In the genomic region with DNA sequence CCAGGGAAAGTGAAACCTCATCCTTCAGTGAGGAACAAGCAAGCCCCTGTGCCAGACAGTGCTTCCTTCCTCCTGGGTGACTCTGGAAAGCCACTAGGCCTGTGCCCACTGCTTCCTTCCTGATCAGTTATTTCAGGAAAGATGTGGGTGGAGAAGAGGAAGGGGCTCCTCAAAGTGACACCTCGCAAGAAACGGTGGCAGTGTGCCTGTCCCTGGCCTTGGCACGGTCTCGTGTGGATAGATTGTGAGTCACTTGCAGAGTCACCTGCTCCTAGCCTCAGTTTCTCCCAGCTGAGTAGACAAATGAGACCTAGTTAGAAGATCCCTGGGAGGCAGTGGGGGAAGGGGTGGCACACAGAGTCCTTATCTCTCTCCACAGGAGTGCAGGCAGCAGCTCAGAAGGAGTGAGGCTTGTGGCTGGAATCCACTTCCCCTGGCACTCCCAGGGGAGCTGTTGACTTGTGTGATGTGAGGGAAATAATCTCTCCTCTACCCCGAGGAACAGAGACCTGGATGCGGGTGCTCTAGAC, we compare ENCODE assay signal across 8 mouse cellular contexts. TPM values are rescaled to one million over a fixed set of nuclear protein-coding genes. Genes with fewer than 3 reads are reported as not detected.
DNase-seq lines count a peak whose midpoint lies in the region; ATAC-seq and TF ChIP-seq lines count a peak whose summit lies in the region.

No protein-coding gene starts in this region.

- DNase-seq in midbrain, embryonic 14.5 days = no peak
- peak; percentile 34 to 54 for DNase-seq in cerebellum, postnatal 10 days
- peak; percentile 56 for DNase-seq in heart, postnatal 14 days
- peak; percentile 32 to 50 for DNase-seq in left cerebral cortex, adult 2 months (ENCODE audit: extremely low spot score in 1 of 2, low spot score in 2 of 2)
- DNase-seq in lung, postnatal 4 days = peak; percentile 69 to 77
- peak; percentile 52 for DNase-seq in telencephalon, adult 2 months (ENCODE audit: low read depth, low spot score)
- no peak for DNase-seq in gastrocnemius, postnatal 4 days (ENCODE audit: low spot score in 2 of 2)

- no peak for ATAC-seq in midbrain, embryonic 12.5 days (ENCODE audit: low FRiP score, low read depth)
- no peak for ATAC-seq in midbrain, embryonic 14.5 days (ENCODE audit: low FRiP score, low TSS enrichment)

- H3K4me3 ChIP-seq in midbrain, embryonic 12.5 days = no peak overlapping the region
- H3K4me3 ChIP-seq in midbrain, embryonic 14.5 days (replicated peaks; ENCODE audit: low read depth, low read length) = no peak overlapping the region
- H3K4me3 ChIP-seq in left cerebral cortex, adult 2 months = no peak overlapping the region

- H3K27ac ChIP-seq in midbrain, embryonic 12.5 days (replicated peaks) = 0 out of 2 replicates have a peak overlapping the region, but pooled peaks have one; percentile 25
- H3K27ac ChIP-seq in midbrain, embryonic 14.5 days (replicated peaks; ENCODE audit: low read depth, low read length) = no peak overlapping the region
- peak overlapping the region; percentile 73 for H3K27ac ChIP-seq in left cerebral cortex, adult 2 months

- no peaks in the 10 kb centered on the region for H3K9me3 ChIP-seq in midbrain, embryonic 12.5 days
- no peaks in the 10 kb centered on the region for H3K9me3 ChIP-seq in midbrain, embryonic 14.5 days (ENCODE audit: control insufficient read depth, low read length)

- TF ChIP-seq CTCF in left cerebral cortex, adult 2 months (IDR thresholded peaks at IDR 0.05) = no peak

- no peaks in the 10 kb centered on the region for H3K27me3 ChIP-seq in midbrain, embryonic 12.5 days
- H3K27me3 ChIP-seq in midbrain, embryonic 14.5 days (ENCODE audit: control insufficient read depth, insufficient read depth, low read length) = no peaks in the 10 kb centered on the region

- 68% methylated on average over 6 of the region's 6 CpGs for WGBS in midbrain, embryonic 12.5 days
- WGBS in midbrain, embryonic 14.5 days = 74% methylated on average over 6 of the region's 6 CpGs

- intact Hi-C loops in heart, postnatal 14 days (cut with DNase I) = no loop called here
- intact Hi-C loops in left cerebral cortex, adult 2 months (cut with DNase I) = no loop called here

- peaks cover 10% of the 10 kb centered on the region for H3K4me1 ChIP-seq in midbrain, embryonic 12.5 days
- H3K4me1 ChIP-seq in midbrain, embryonic 14.5 days (ENCODE audit: control insufficient read depth, insufficient read depth, low read length) = 0 out of 2 replicates have a peak, but pooled peaks cover 3% of the 10 kb centered on the region

- peaks cover 3% of the 10 kb centered on the region; the same call in 1 of the 2 replicates for H3K36me3 ChIP-seq in midbrain, embryonic 12.5 days
- H3K36me3 ChIP-seq in midbrain, embryonic 14.5 days (ENCODE audit: control insufficient read depth, insufficient read depth, low read length) = 0 out of 2 replicates have a peak, but pooled peaks cover 3% of the 10 kb centered on the region

- no peak overlapping the region for H3K4me2 ChIP-seq in midbrain, embryonic 12.5 days (replicated peaks)
- H3K4me2 ChIP-seq in midbrain, embryonic 14.5 days (ENCODE audit: low read length) = no peak overlapping the region

- no peak overlapping the region for H3K9ac ChIP-seq in midbrain, embryonic 12.5 days (replicated peaks)
- H3K9ac ChIP-seq in midbrain, embryonic 14.5 days (replicated peaks; ENCODE audit: low read length) = no peak overlapping the region

RNA-seq across cellular contexts. Expression of a gene that starts 35.0 kb away (rescaled TPM):
- polyA plus RNA-seq in midbrain, embryonic 12.5 days (2016; fragmentation: Nextera tagmentation; extraction: Ambion mirVana) = 3.2 and 3.9 TPM in 2 replicates
- 5.4 and 5.6 TPM in 2 replicates for polyA plus RNA-seq in midbrain, embryonic 14.5 days (2014; fragmentation: Nextera tagmentation; extraction: Ambion mirVana)
- total RNA-seq in heart, postnatal 14 days (2021) = 10 to 100 TPM; 17.8 to 19.1 TPM
- 1 to 10 TPM; 1.7 to 1.9 TPM for total RNA-seq in left cerebral cortex, adult 2 months (2021)
- total RNA-seq in gastrocnemius, postnatal 4 days (2021) = 1 to 10 TPM; 4.9 to 5.6 TPM

RNA-seq across cellular contexts. Expression of a gene that starts 42.6 kb away (rescaled TPM):
- 156 and 168 TPM in 2 replicates for polyA plus RNA-seq in midbrain, embryonic 12.5 days (2016; fragmentation: Nextera tagmentation; extraction: Ambion mirVana)
- 171 and 208 TPM in 2 replicates for polyA plus RNA-seq in midbrain, embryonic 14.5 days (2014; fragmentation: Nextera tagmentation; extraction: Ambion mirVana)
- total RNA-seq in heart, postnatal 14 days (2021) = 10 to 100 TPM; 79.8 to 92.2 TPM
- 100 to 1,000 TPM; 133 to 135 TPM for total RNA-seq in left cerebral cortex, adult 2 months (2021)
- 10 to 100 TPM; 24.5 to 29.2 TPM for total RNA-seq in gastrocnemius, postnatal 4 days (2021)

RNA-seq across cellular contexts. Expression of a gene that starts 52.9 kb away (rescaled TPM):
- 65.1 and 69.6 TPM in 2 replicates for polyA plus RNA-seq in midbrain, embryonic 12.5 days (2016; fragmentation: Nextera tagmentation; extraction: Ambion mirVana)
- 33.5 and 38.8 TPM in 2 replicates for polyA plus RNA-seq in midbrain, embryonic 14.5 days (2014; fragmentation: Nextera tagmentation; extraction: Ambion mirVana)
- 10 to 100 TPM; 82.1 to 85.3 TPM for total RNA-seq in heart, postnatal 14 days (2021)
- total RNA-seq in left cerebral cortex, adult 2 months (2021) = 10 to 100 TPM; 22.4 to 24.2 TPM
- 10 to 100 TPM; 27.7 to 29.4 TPM for total RNA-seq in gastrocnemius, postnatal 4 days (2021)

RNA-seq across cellular contexts. Expression of a gene that starts 58.8 kb away (rescaled TPM):
- polyA plus RNA-seq in midbrain, embryonic 12.5 days (2016; fragmentation: Nextera tagmentation; extraction: Ambion mirVana) = 109 and 113 TPM in 2 replicates
- 14.2 and 27.5 TPM in 2 replicates for polyA plus RNA-seq in midbrain, embryonic 14.5 days (2014; fragmentation: Nextera tagmentation; extraction: Ambion mirVana)
- total RNA-seq in heart, postnatal 14 days (2021) = 1 to 10 TPM; 4.4 to 8.5 TPM
- total RNA-seq in left cerebral cortex, adult 2 months (2021) = 1 to 10 TPM; 2.5 to 3.0 TPM
- total RNA-seq in gastrocnemius, postnatal 4 days (2021) = 10 to 100 TPM; 22.2 to 24.0 TPM

Comparison
In these comparisons a context has a peak if more than half of its experiments do, and no peak if none do; other contexts are left out.
1. DNase-seq: peak in cerebellum, postnatal 10 days (2 of 2), heart, postnatal 14 days (2 of 2), left cerebral cortex, adult 2 months (2 of 2), lung, postnatal 4 days (2 of 2) and telencephalon, adult 2 months (single experiment); none in midbrain, embryonic 14.5 days (single experiment) and gastrocnemius, postnatal 4 days (0 of 2).